Mouse (Mus musculus): ENCODE data around the gene Iqsec3.

- no peak for TF ChIP-seq POLR2A (IDR thresholded peaks at IDR 0.05; ENCODE audit: low read depth, low read length)
- TF ChIP-seq CTCF (IDR thresholded peaks at IDR 0.05; ENCODE audit: extremely low read depth, insufficient read length, insufficient replicate concordance, low read depth, low read length): no peak
Measured at GRCm38 (mm10) chr6:121517726-121518125, 44.2 kb upstream of the Iqsec3 start.

Measured in small intestine, adult 2 months (tissue).